Mouse (Mus musculus) heart, embryonic 10.5 days (tissue): ENCODE results near the gene Atr. TPM values are rescaled to one million over a fixed set of nuclear protein-coding genes. Genes with fewer than 3 reads are reported as not detected.
"Not testable (repeated sequence)": the region's sequence is repeated elsewhere in the genome, so short reads cannot be mapped to it uniquely, and the experiment has no call there.

Experiments used
- DNase-seq: peaks from one replicate; pipeline ENCODE4 v3.0.0-alpha.2; 2017; ENCODE audit warnings: low spot score
- H3K27ac ChIP-seq: fragments of 300-500 bp; sonication (generic); 2 replicates; pipeline ENCODE4 v1.5.1; 2016; ENCODE audit warnings: mild to moderate bottlenecking
- H3K27me3 ChIP-seq: fragments of 300-500 bp; sonication (generic); 2 replicates; pipeline ENCODE4 v1.6.1; 2016; ENCODE audit warnings: mild to moderate bottlenecking; ENCODE audit not compliant: poor library complexity, insufficient read depth, severe bottlenecking
- H3K36me3 ChIP-seq: fragments of 300-500 bp; sonication (generic); 2 replicates; pipeline ENCODE4 v1.6.1; 2016; ENCODE audit warnings: mild to moderate bottlenecking, moderate library complexity
- H3K4me1 ChIP-seq: fragments of 300-500 bp; sonication (generic); 2 replicates; pipeline ENCODE4 v1.6.1; 2016; ENCODE audit warnings: mild to moderate bottlenecking
- H3K4me3 ChIP-seq: fragments of 300-500 bp; sonication (generic); 2 replicates; pipeline ENCODE4 v1.5.1; 2016; ENCODE audit warnings: mild to moderate bottlenecking, moderate library complexity
- H3K9me3 ChIP-seq: fragments of 300-500 bp; sonication (generic); 2 replicates; pipeline ENCODE4 v1.6.1; 2016; ENCODE audit warnings: mild to moderate bottlenecking, moderate library complexity
- WGBS: fragments of 180-500 bp; shearing (Covaris S2); methylation state at CpG from one replicate; pipeline ENCODE4 v1.1.7; 2016; 5-methylcytosine and 5-hydroxymethylcytosine counted together
- polyA plus RNA-seq: library from polyadenylated mRNA; unstranded; fragments of >200 nt; fragmentation: Nextera tagmentation; extraction: Ambion mirVana; gene quantifications from 2 replicates; pipeline ENCODE4 v1.2.1, GENCODE M21; 2016

Gene Atr
- polyA plus RNA-seq, 1 experiment from 2014 or later = 13.6 TPM

- no peaks in the 10 kb centered on the region for H3K27me3 ChIP-seq
- WGBS = 76% methylated on average over 2 of the region's 2 CpGs
- H3K27ac ChIP-seq = no peak overlapping the region
- H3K4me3 ChIP-seq = no peak overlapping the region
- no peak for DNase-seq
- H3K4me1 ChIP-seq = peaks cover 13% of the 10 kb centered on the region; the same call in 1 of the 2 replicates
- peaks cover 2% of the 10 kb centered on the region; the same call in 1 of the 2 replicates for H3K36me3 ChIP-seq
- H3K9me3 ChIP-seq = no peaks in the 10 kb centered on the region
Observed at GRCm38 (mm10) chr9:95957611-95958010, 100.2 kb downstream of the Atr start.

- no peaks in the 10 kb centered on the region for H3K9me3 ChIP-seq
- H3K36me3 ChIP-seq = peaks cover 2% of the 10 kb centered on the region; the same call in 1 of the 2 replicates
- H3K4me1 ChIP-seq = peaks cover 13% of the 10 kb centered on the region; the same call in 1 of the 2 replicates
- WGBS = 95% methylated on average over 7 of the region's 7 CpGs
- no peak overlapping the region for H3K4me3 ChIP-seq
- no peak for DNase-seq
- no peaks in the 10 kb centered on the region for H3K27me3 ChIP-seq
- H3K27ac ChIP-seq = no peak overlapping the region
Observed at GRCm38 (mm10) chr9:95958041-95958730, 100.8 kb downstream of the Atr start.

DNA sequence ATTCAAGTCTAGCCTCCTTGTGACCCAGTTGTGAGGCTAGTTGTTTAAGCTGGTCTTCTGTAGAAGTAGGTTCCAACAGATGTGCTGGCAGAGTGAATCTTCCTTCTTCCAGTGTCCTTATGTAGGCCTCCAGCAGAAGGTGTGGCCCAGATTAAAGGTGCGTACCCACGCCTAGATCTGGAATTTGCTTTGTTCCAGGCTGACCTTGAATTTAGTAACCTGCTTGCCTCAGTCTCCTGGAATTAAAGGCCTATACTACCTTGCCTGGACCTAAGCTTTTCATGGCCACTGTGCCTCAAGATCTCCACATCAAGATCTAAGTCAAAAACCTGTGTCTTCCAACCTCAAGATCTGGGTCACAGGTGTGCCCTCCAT lies 101.3 kb downstream of the Atr start:
- not testable (repeated sequence) for H3K27ac ChIP-seq, H3K9me3 ChIP-seq, H3K4me1 ChIP-seq, H3K27me3 ChIP-seq, H3K4me3 ChIP-seq, H3K36me3 ChIP-seq, DNase-seq
- 98% methylated on average over 2 of the region's 2 CpGs for WGBS

GRCm38 (mm10) chr9:95959246-95959645 lies 101.8 kb downstream of the Atr start:
- no peak overlapping the region for H3K27ac ChIP-seq
- H3K27me3 ChIP-seq = no peaks in the 10 kb centered on the region
- no peaks in the 10 kb centered on the region for H3K9me3 ChIP-seq
- 0 out of 2 replicates have a peak, but pooled peaks cover 9% of the 10 kb centered on the region for H3K4me1 ChIP-seq
- H3K36me3 ChIP-seq = peaks cover 5% of the 10 kb centered on the region; the same call in 1 of the 2 replicates
- WGBS = 87% methylated on average over 6 of the region's 6 CpGs
- H3K4me3 ChIP-seq = no peak overlapping the region
- DNase-seq = no peak

- no peak overlapping the region for H3K4me3 ChIP-seq
- H3K36me3 ChIP-seq = peaks cover 11% of the 10 kb centered on the region
- WGBS = 90% methylated on average over 3 of the region's 3 CpGs
- no peaks in the 10 kb centered on the region for H3K27me3 ChIP-seq
- H3K27ac ChIP-seq = no peak overlapping the region
- no peak for DNase-seq
- H3K4me1 ChIP-seq = 0 out of 2 replicates have a peak, but pooled peaks cover 9% of the 10 kb centered on the region
- no peaks in the 10 kb centered on the region for H3K9me3 ChIP-seq
Observed at GRCm38 (mm10) chr9:95959732-95960428, 102.5 kb downstream of the Atr start.

DNA sequence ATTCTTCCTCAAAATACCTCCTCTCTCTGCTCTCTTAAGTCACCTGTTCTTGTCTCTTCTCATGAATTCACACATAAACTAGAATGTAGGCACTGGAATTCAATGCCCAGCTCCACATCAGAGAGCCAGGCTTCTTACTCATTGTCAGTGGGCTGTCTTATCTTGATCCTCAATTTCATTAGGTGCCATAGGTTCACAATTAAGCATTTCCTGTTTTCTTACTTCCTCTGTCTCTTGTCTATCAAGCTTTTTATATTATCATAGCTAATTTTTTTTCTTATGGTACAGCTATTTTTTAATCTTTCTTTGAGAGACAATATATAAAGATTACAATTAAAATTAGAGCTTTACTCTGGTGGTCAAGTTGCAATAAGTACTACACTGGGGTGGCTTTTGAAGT lies 103.7 kb downstream of the Atr start:
- no peak overlapping the region for H3K27ac ChIP-seq
- H3K9me3 ChIP-seq = no peaks in the 10 kb centered on the region
- 0 out of 2 replicates have a peak, but pooled peaks cover 9% of the 10 kb centered on the region for H3K4me1 ChIP-seq
- peaks cover 21% of the 10 kb centered on the region for H3K36me3 ChIP-seq
- no peaks in the 10 kb centered on the region for H3K27me3 ChIP-seq
- DNase-seq = no peak
- no peak overlapping the region for H3K4me3 ChIP-seq

DNA sequence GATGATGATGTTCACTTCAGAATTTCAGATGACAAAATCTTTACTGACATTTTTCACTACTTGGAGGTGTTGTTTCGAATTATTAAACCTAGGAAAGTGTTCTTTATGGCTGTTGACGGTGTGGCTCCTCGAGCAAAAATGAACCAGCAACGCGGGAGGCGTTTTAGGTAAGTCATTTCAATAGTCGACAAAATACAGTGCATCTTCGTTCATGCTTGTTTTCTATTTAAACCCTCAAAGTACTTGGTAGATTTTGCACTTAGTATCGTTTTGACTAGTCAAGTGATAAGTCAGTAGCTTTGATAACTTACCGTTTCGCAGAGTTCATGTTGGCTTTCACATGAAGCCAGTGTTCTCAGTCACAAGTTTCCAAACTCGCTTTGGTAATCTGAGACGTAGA lies 106.6 kb downstream of the Atr start:
- Histone ChIP-seq H3K27ac (no peak overlapping the region), H3K9me3 (no peaks in the 10 kb centered on the region), H3K36me3 (peaks cover 29% of the 10 kb centered on the region), H3K4me1 (0 out of 2 replicates have a peak, but pooled peaks cover 5% of the 10 kb centered on the region), H3K4me3 (no peak overlapping the region), H3K27me3 (no peaks in the 10 kb centered on the region)
- WGBS = 93% methylated on average over 13 of the region's 13 CpGs
- DNase-seq = no peak

- H3K27ac ChIP-seq = no peak overlapping the region
- H3K36me3 ChIP-seq = peaks cover 71% of the 10 kb centered on the region
- no peaks in the 10 kb centered on the region for H3K9me3 ChIP-seq
- no peak overlapping the region for H3K4me3 ChIP-seq
- no peaks in the 10 kb centered on the region for H3K4me1 ChIP-seq
- WGBS = 84% methylated on average over 2 of the region's 2 CpGs
- no peak for DNase-seq
- no peaks in the 10 kb centered on the region for H3K27me3 ChIP-seq
Observed at GRCm38 (mm10) chr9:95978279-95978678, 120.9 kb downstream of the Atr start.

DNA sequence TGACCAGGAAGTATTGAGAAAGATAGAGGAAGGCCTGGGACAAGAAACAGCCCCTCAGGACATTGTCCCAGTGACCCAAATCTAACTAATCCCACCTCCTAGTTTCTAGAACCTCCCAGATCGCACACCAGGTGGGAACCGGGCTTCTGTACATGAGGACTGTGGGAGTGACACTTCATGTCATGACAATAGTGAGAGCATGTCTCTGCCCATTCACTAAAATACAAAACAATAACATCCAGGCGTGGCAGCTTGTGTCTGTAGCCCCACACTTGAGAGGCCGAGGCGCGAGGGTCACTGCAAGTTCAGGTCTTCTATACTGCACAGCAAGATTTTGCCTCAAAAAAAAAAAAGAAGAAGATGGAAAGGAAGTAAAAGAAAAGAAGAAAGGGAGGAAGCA lies 122.5 kb downstream of the Atr start:
- Histone ChIP-seq H3K4me1 (no peaks in the 10 kb centered on the region), H3K27me3 (no peaks in the 10 kb centered on the region), H3K36me3 (peaks cover 79% of the 10 kb centered on the region), H3K27ac (no peak overlapping the region), H3K9me3 (no peaks in the 10 kb centered on the region), H3K4me3 (no peak overlapping the region)
- WGBS = 92% methylated on average over 6 of the region's 6 CpGs
- no peak for DNase-seq

DNA sequence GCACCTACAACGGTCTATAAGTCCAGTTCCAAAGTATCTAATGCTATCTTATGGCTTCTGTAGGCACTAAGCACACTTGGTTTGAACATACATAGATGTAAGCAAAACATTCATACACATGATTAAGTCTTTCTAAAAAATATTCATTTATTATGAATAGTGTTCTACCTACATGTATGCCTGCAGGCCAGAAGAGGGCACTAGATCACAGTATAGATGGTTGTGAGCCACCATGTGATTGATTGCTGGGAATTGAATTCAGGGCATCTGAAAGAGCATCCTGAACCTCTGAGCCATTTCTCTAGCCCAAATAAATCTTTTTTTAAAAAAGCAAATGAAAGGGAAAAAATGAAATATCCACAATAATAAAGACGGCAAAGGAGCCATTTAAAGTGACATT lies 134.9 kb downstream of the Atr start:
- no peak for DNase-seq
- H3K36me3 ChIP-seq = peaks cover 66% of the 10 kb centered on the region
- H3K4me1 ChIP-seq = no peaks in the 10 kb centered on the region
- H3K27me3 ChIP-seq = no peaks in the 10 kb centered on the region
- no peaks in the 10 kb centered on the region for H3K9me3 ChIP-seq
- H3K4me3 ChIP-seq = no peak overlapping the region
- no peak overlapping the region for H3K27ac ChIP-seq
- 98% methylated on average over 2 of the region's 2 CpGs for WGBS

Other genes starting within 250 kb of the Atr start
- 1.2 and 6.2 TPM in 2 replicates for gene Pcolce2, start 220.0 kb upstream of the Atr start, polyA plus RNA-seq
- 1.4 TPM in 2 replicates for gene Trpc1, start 107.2 kb upstream of the Atr start, polyA plus RNA-seq
- 1.5 and 4.5 TPM in 2 replicates for gene Pls1, start 12.3 kb upstream of the Atr start, polyA plus RNA-seq
- gene Xrn1, start 97.2 kb downstream of the Atr start, polyA plus RNA-seq = 13.1 and 14.2 TPM in 2 replicates